Mouse (Mus musculus) C2C12 (cell line): ENCODE measurements at regions not wholly inside any gene's neighbourhood (a gene's known extent, or its start where the extent isn't known, plus 50 kb on each side); places are given as distances from the start of the nearest gene placed in this dataset.

Experiments used
- CEBPB ChIP-seq: IDR thresholded peaks from one replicate; pipeline ENCODE4 v1.6.1; 2011; ENCODE audit warnings: low read depth, mild to moderate bottlenecking, control low read depth, moderate library complexity
- CTCF ChIP-seq: IDR thresholded peaks from one replicate; pipeline ENCODE4 v1.5.1; 2011; ENCODE audit not compliant: control insufficient read depth, insufficient read depth, insufficient read length
- FOSL1 ChIP-seq: IDR thresholded peaks from one replicate; pipeline ENCODE4 v1.8.0; 2011; ENCODE audit warnings: mild to moderate bottlenecking, low read length; ENCODE audit not compliant: poor library complexity, insufficient read depth, severe bottlenecking
- MAX ChIP-seq: IDR thresholded peaks from one replicate; pipeline ENCODE4 v1.6.1; 2011; ENCODE audit warnings: mild to moderate bottlenecking, control low read depth
- MYOD1 ChIP-seq: IDR thresholded peaks from one replicate; pipeline ENCODE4 v1.6.1; 2011; ENCODE audit warnings: low read depth; ENCODE audit not compliant: control insufficient read depth, insufficient read length
- USF1 ChIP-seq: IDR thresholded peaks from one replicate; pipeline ENCODE4 v1.6.1; 2011; ENCODE audit warnings: low read depth, mild to moderate bottlenecking, control low read depth, moderate library complexity

GRCm38 (mm10) chr17:85872903-85873413 lies 184.9 kb upstream of the Six2 start:
- TF ChIP-seq CTCF (no peak), MAX (no peak), MYOD1 (no peak), USF1 (no peak), CEBPB (no peak), FOSL1 (no peak)
